Mouse (Mus musculus): ENCODE data around the gene Tm9sf3. TPM values are rescaled to one million over a fixed set of nuclear protein-coding genes. Genes with fewer than 3 reads are reported as not detected.

Gene Tm9sf3
- polyA plus RNA-seq, 1 experiment = 87.9 TPM

- no peak overlapping the region for H3K4me3 ChIP-seq (ENCODE audit: insufficient read depth, low read depth, low read length)
- H3K4me1 ChIP-seq (ENCODE audit: control insufficient read depth, insufficient read depth, insufficient read length, low read length) = peaks cover 5% of the 10 kb centered on the region; the same call in 1 of the 2 replicates
Observed at GRCm38 (mm10) chr19:41165144-41165913, 98.5 kb downstream of the Tm9sf3 start.

GRCm38 (mm10) chr19:41164447-41165095 is 99.2 kb downstream of the Tm9sf3 start:
- Histone ChIP-seq H3K4me3 (ENCODE audit: insufficient read depth, low read depth, low read length) (no peak overlapping the region), H3K4me1 (ENCODE audit: control insufficient read depth, insufficient read depth, insufficient read length, low read length) (peaks cover 7% of the 10 kb centered on the region; the same call in 1 of the 2 replicates), H3K27ac (replicated peaks; ENCODE audit: low read depth, low read length) (no peak overlapping the region)

More at GRCm38 (mm10) chr19:41165144-41165913, 98.5 kb downstream of the Tm9sf3 start:
- no peak overlapping the region for H3K27ac ChIP-seq (replicated peaks; ENCODE audit: low read depth, low read length)

Other genes starting within 250 kb of the Tm9sf3 start
- gene Dntt, start 234.7 kb downstream of the Tm9sf3 start, polyA plus RNA-seq (2012; ENCODE audit: insufficient read depth, insufficient read length, missing spikeins) = not detected in 2 replicates
- gene Opalin, start 186.9 kb downstream of the Tm9sf3 start, polyA plus RNA-seq (2012; ENCODE audit: insufficient read depth, insufficient read length, missing spikeins) = not detected in 2 replicates
- not detected in 2 replicates for gene Tll2, start 57.2 kb downstream of the Tm9sf3 start, polyA plus RNA-seq (2012; ENCODE audit: insufficient read depth, insufficient read length, missing spikeins)
- gene Pik3ap1, start 121.1 kb upstream of the Tm9sf3 start, polyA plus RNA-seq (2012; ENCODE audit: insufficient read depth, insufficient read length, missing spikeins) = 1.4 and 3.3 TPM in 2 replicates
- gene Lcor, start 218.6 kb upstream of the Tm9sf3 start, polyA plus RNA-seq (2012; ENCODE audit: insufficient read depth, insufficient read length, missing spikeins) = 2.5 and 3.4 TPM in 2 replicates